Mouse (Mus musculus) neural tube, embryonic 13.5 days (tissue): ENCODE data around the gene Slfnl1. TPM values are rescaled to one million over a fixed set of nuclear protein-coding genes. Genes with fewer than 3 reads are reported as not detected.

Experiments
- ATAC-seq: fragments of 200-750 bp; cut with Nextera tagmentation; 2 replicates; pipeline ENCODE4 v1.8.0; 2017; ENCODE audit warnings: low read depth, mild to moderate bottlenecking, moderate TSS enrichment, moderate library complexity
- H3K27ac ChIP-seq: fragments of 300-500 bp; sonication (generic); replicated peaks from 2 replicates; pipeline ENCODE4 v1.5.1; 2015; ENCODE audit warnings: moderate library complexity, mild to moderate bottlenecking, inconsistent platforms
- H3K27me3 ChIP-seq: fragments of 300-500 bp; sonication (generic); 2 replicates; pipeline ENCODE4 v1.6.1; 2015; ENCODE audit warnings: mild to moderate bottlenecking, inconsistent platforms
- H3K36me3 ChIP-seq: fragments of 300-500 bp; sonication (generic); 2 replicates; pipeline ENCODE4 v1.6.1; 2015; ENCODE audit warnings: mild to moderate bottlenecking, inconsistent platforms
- H3K4me1 ChIP-seq: fragments of 300-500 bp; sonication (generic); replicated peaks from 2 replicates; pipeline ENCODE4 v1.6.1; 2015; ENCODE audit warnings: inconsistent platforms
- H3K4me2 ChIP-seq: fragments of 300-500 bp; sonication (generic); 2 replicates; pipeline ENCODE4 v1.6.1; 2015; ENCODE audit warnings: inconsistent platforms, mild to moderate bottlenecking, moderate library complexity
- H3K4me3 ChIP-seq: fragments of 300-500 bp; sonication (generic); 2 replicates; pipeline ENCODE4 v1.5.1; 2015; ENCODE audit warnings: mild to moderate bottlenecking, inconsistent platforms
- H3K9ac ChIP-seq: fragments of 300-500 bp; sonication (generic); 2 replicates; pipeline ENCODE4 v1.6.1; 2015; ENCODE audit warnings: moderate library complexity, mild to moderate bottlenecking, inconsistent platforms
- H3K9me3 ChIP-seq: fragments of 300-500 bp; sonication (generic); 2 replicates; pipeline ENCODE4 v1.6.1; 2016; ENCODE audit warnings: inconsistent platforms
- WGBS: fragments of 180-500 bp; shearing (Covaris S2); methylation state at CpG from one replicate; pipeline ENCODE4 v1.1.7; 2015; 5-methylcytosine and 5-hydroxymethylcytosine counted together
- polyA plus RNA-seq: library from polyadenylated mRNA; unstranded; fragments of >200 nt; fragmentation: Nextera tagmentation; extraction: Ambion mirVana; gene quantifications from 2 replicates; pipeline ENCODE4 v1.2.1, GENCODE M21; 2015

The Slfnl1 gene
- not detected in 2 replicates for polyA plus RNA-seq

DNA sequence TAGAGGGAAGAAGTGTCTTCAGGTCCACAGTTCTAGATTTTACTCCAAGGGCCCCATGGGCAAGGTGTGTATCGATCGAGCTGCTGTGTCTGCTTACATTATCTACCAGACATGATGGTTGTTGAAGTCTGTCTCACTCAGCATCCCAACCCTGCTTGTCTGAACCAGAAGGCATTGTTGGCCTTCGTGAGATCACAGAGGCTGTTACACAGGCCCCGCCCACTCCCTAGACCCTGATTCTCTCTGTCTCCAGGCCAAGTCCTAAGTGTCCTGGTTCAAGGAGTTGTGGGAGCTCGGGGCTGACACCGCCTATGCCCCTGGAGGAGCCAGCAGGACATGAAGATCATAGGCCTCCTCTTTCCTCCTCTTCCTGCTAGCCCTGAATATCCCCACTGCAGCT lies at the start of gene Slfnl1:
Slfnl1 (plus strand) TSS at position 246 of the 400 bp plus-strand sequence.
- Histone ChIP-seq H3K4me3 (no peak within 1 kb of the TSS), H3K27me3 (no peaks in the 10 kb centered on the region), H3K9me3 (no peaks in the 10 kb centered on the region), H3K27ac (no peak within 1 kb of the TSS), H3K4me1 (no peaks in the 10 kb centered on the region), H3K9ac (no peak within 1 kb of the TSS), H3K36me3 (peaks cover 76% of the 10 kb centered on the region), H3K4me2 (no peak within 1 kb of the TSS)
- ATAC-seq = no peak
- WGBS = 89% methylated on average over 6 of the region's 6 CpGs

- Histone ChIP-seq H3K4me2 (no peak overlapping the region), H3K27ac (no peak overlapping the region), H3K27me3 (no peaks in the 10 kb centered on the region), H3K4me1 (no peaks in the 10 kb centered on the region), H3K4me3 (no peak overlapping the region), H3K36me3 (peaks cover 48% of the 10 kb centered on the region), H3K9ac (no peak overlapping the region), H3K9me3 (no peaks in the 10 kb centered on the region)
- WGBS = 23% methylated on average over 1 of the region's 1 CpGs
- ATAC-seq = no peak
Observed at GRCm38 (mm10) chr4:120487707-120488106, 44.3 kb upstream of the Slfnl1 start.

DNA sequence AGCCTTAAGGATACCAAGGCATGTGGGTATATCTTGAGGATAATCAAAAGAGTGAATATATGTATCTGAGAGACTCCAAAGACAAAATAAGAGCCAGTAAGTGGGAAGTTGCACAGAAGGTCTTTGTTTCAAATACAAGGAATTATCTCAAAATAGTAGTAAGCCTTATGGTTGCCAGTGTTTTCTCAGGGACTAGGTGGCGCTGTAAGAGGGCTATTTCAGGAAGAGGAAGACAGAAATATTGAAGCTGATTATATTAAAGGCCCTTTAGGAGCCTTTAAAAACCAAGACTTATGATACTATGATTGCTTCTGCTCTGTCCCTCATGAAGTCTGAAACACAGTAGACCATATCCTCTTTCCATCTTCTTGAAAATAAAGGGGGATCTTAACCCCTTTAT lies 25.1 kb upstream of the Slfnl1 start:
- ATAC-seq = no peak
- Histone ChIP-seq H3K4me1 (no peaks in the 10 kb centered on the region), H3K9me3 (peaks cover 4% of the 10 kb centered on the region), H3K27me3 (no peaks in the 10 kb centered on the region), H3K4me2 (no peak overlapping the region), H3K9ac (no peak overlapping the region), H3K36me3 (peaks cover 59% of the 10 kb centered on the region), H3K27ac (no peak overlapping the region), H3K4me3 (no peak overlapping the region)
- WGBS = 95% methylated on average over 1 of the region's 1 CpGs

- Histone ChIP-seq H3K36me3 (peaks cover 59% of the 10 kb centered on the region), H3K4me3 (no peak overlapping the region)
Observed at GRCm38 (mm10) chr4:120511203-120511602, 20.8 kb upstream of the Slfnl1 start.

DNA sequence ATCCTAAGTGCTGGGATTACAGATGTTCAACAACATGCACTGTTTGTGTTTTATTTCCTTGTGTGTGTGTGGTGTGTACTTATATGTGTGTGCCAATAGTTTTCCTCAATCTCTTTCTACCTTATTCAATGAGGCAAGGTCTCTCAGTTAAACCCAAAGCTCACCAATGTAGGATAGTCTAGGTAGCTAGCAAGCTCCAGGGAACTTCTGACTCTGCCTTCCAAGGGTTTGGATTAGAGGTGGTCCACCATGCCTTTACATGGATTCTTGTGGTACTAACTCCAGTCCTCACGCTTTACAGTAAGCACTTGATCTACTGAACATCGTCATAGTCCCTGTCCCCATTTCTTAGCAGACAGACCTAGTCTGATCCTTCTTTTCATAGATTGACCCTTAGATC lies 17.7 kb upstream of the Slfnl1 start:
- Histone ChIP-seq H3K4me3 (no peak overlapping the region), H3K4me1 (no peaks in the 10 kb centered on the region), H3K36me3 (peaks cover 57% of the 10 kb centered on the region), H3K27me3 (no peaks in the 10 kb centered on the region), H3K9me3 (peaks cover 2% of the 10 kb centered on the region), H3K4me2 (no peak overlapping the region), H3K27ac (no peak overlapping the region), H3K9ac (no peak overlapping the region)
- WGBS = 98% methylated on average over 2 of the region's 2 CpGs
- ATAC-seq = no peak

More at GRCm38 (mm10) chr4:120511203-120511602, 20.8 kb upstream of the Slfnl1 start:
- no peak overlapping the region for H3K9ac ChIP-seq
- no peak for ATAC-seq
- no peaks in the 10 kb centered on the region for H3K4me1 ChIP-seq
- no peak overlapping the region for H3K27ac ChIP-seq
- no peaks in the 10 kb centered on the region for H3K27me3 ChIP-seq
- no peak overlapping the region for H3K4me2 ChIP-seq
- H3K9me3 ChIP-seq = peaks cover 4% of the 10 kb centered on the region
- WGBS = 93% methylated on average over 4 of the region's 4 CpGs

DNA sequence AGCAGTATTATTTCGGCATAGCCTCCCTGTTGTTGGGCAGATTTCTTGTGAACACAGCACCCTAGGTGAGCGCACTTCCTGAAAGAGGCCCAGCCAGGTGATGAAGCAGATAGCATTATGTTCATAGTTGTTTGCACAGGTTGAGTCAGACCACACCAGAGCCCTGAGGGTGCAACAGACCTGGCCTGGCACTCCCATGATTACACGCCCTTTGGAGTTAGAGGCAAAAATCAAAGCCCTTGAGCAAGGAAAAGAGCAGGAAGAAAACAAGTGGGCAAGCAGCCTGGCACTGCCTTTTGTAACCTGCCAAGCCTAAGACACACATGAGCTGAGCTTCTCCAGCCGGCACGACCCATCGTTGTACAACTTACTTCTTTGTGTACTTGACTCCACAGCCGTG lies 15.5 kb upstream of the Slfnl1 start:
- H3K27ac ChIP-seq = no peak overlapping the region
- 98% methylated on average over 7 of the region's 7 CpGs for WGBS
- no peak overlapping the region for H3K9ac ChIP-seq
- peaks cover 61% of the 10 kb centered on the region for H3K36me3 ChIP-seq
- H3K4me3 ChIP-seq = no peak overlapping the region
- no peaks in the 10 kb centered on the region for H3K9me3 ChIP-seq
- no peak overlapping the region for H3K4me2 ChIP-seq
- ATAC-seq = no peak
- no peaks in the 10 kb centered on the region for H3K27me3 ChIP-seq
- H3K4me1 ChIP-seq = no peaks in the 10 kb centered on the region

GRCm38 (mm10) chr4:120516907-120517306 lies 15.1 kb upstream of the Slfnl1 start:
- WGBS = 93% methylated on average over 7 of the region's 7 CpGs
- Histone ChIP-seq H3K36me3 (peaks cover 65% of the 10 kb centered on the region), H3K9me3 (no peaks in the 10 kb centered on the region)

GRCm38 (mm10) chr4:120517335-120517734 lies 14.7 kb upstream of the Slfnl1 start:
- ATAC-seq = no peak
- WGBS = 88% methylated on average over 4 of the region's 4 CpGs
- Histone ChIP-seq H3K4me2 (no peak overlapping the region), H3K9me3 (no peaks in the 10 kb centered on the region), H3K27ac (no peak overlapping the region), H3K27me3 (no peaks in the 10 kb centered on the region), H3K4me3 (no peak overlapping the region), H3K9ac (no peak overlapping the region), H3K4me1 (no peaks in the 10 kb centered on the region), H3K36me3 (peaks cover 69% of the 10 kb centered on the region)

More at GRCm38 (mm10) chr4:120516907-120517306, 15.1 kb upstream of the Slfnl1 start:
- Histone ChIP-seq H3K4me3 (no peak overlapping the region), H3K27me3 (no peaks in the 10 kb centered on the region), H3K9ac (no peak overlapping the region), H3K4me2 (no peak overlapping the region), H3K27ac (no peak overlapping the region), H3K4me1 (no peaks in the 10 kb centered on the region)
- no peak for ATAC-seq

DNA sequence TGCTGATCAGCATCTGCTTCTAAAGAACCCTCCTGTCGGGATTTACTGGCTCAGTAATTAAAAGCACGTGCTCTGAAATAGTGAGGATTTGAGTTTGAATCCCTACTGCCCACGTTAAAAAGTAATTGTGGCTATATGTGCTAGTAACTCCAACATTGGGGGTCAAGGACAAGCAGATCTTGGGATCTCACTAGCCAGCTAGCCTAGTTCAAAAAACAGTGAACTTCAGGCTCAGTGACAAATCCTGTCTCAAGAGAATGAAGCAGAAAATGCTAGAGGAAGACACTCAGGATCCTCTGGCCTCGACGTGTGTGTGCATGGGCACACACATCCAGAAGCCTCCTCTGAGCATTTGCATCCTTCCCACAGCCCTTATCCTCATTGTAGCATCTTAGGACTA lies 10.3 kb upstream of the Slfnl1 start:
- no peaks in the 10 kb centered on the region for H3K4me1 ChIP-seq
- no peak for ATAC-seq
- H3K4me3 ChIP-seq = no peak overlapping the region
- H3K9me3 ChIP-seq = no peaks in the 10 kb centered on the region
- no peak overlapping the region for H3K4me2 ChIP-seq
- H3K27me3 ChIP-seq = no peaks in the 10 kb centered on the region
- no peak overlapping the region for H3K9ac ChIP-seq
- peaks cover 92% of the 10 kb centered on the region for H3K36me3 ChIP-seq
- no peak overlapping the region for H3K27ac ChIP-seq
- 82% methylated on average over 5 of the region's 5 CpGs for WGBS

DNA sequence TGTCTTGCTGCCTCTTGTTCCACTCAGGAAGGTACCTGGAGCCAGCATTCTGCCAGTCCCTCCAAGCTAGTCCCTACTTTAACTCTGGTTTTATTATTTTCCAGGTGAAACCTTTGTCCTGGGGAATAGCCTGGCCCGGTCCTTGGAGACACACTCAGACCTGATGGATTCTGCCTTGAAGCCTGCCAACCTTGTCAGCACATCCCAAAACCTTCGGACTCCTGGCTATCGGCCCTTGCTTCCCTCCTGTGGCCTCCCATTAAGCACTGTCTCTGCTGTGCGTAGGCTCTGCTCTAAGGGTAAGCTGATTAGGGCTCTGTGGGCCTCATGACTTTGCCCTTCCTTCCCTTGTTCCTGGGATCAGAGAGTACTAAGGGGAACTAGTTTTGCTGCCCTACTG lies 9.7 kb upstream of the Slfnl1 start:
- Histone ChIP-seq H3K36me3 (peaks cover 88% of the 10 kb centered on the region), H3K4me1 (no peaks in the 10 kb centered on the region), H3K9ac (no peak overlapping the region), H3K4me3 (no peak overlapping the region), H3K27ac (no peak overlapping the region), H3K4me2 (no peak overlapping the region), H3K27me3 (no peaks in the 10 kb centered on the region), H3K9me3 (no peaks in the 10 kb centered on the region)
- no peak for ATAC-seq
- 90% methylated on average over 4 of the region's 4 CpGs for WGBS

- Histone ChIP-seq H3K9me3 (no peaks in the 10 kb centered on the region), H3K4me1 (no peaks in the 10 kb centered on the region), H3K9ac (no peak overlapping the region), H3K27me3 (no peaks in the 10 kb centered on the region), H3K27ac (no peak overlapping the region), H3K4me3 (no peak overlapping the region), H3K36me3 (peaks cover 88% of the 10 kb centered on the region), H3K4me2 (no peak overlapping the region)
- ATAC-seq = no peak
- WGBS = 93% methylated on average over 3 of the region's 3 CpGs
Observed at GRCm38 (mm10) chr4:120523092-120523491, 8.9 kb upstream of the Slfnl1 start.

DNA sequence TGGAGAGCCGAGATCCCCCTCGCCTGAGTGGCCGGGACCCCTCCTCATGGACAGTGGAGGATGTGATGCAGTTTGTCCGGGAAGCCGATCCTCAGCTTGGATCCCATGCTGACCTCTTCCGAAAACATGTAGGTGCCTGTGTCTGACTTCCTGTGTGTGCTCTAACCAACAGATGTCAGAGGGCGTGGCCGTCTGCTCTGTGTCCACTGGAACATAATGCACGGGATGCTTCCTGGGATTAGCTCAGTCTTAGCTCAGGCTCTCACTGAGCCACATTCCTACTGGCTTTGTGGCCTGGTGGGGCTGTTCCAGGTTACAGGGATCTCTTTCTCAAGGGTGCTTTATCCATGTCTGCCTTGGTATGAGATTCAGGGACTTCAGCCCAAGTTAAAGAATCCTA lies 3.9 kb upstream of the Slfnl1 start:
- H3K27ac ChIP-seq = no peak overlapping the region
- 88% methylated on average over 9 of the region's 9 CpGs for WGBS
- no peaks in the 10 kb centered on the region for H3K4me1 ChIP-seq
- H3K36me3 ChIP-seq = peaks cover 89% of the 10 kb centered on the region
- no peak overlapping the region for H3K4me2 ChIP-seq
- H3K27me3 ChIP-seq = no peaks in the 10 kb centered on the region
- ATAC-seq = no peak
- no peak overlapping the region for H3K9ac ChIP-seq
- no peak overlapping the region for H3K4me3 ChIP-seq
- H3K9me3 ChIP-seq = no peaks in the 10 kb centered on the region

- Histone ChIP-seq H3K9ac (no peak overlapping the region), H3K4me1 (no peaks in the 10 kb centered on the region), H3K4me3 (no peak overlapping the region), H3K4me2 (no peak overlapping the region), H3K9me3 (no peaks in the 10 kb centered on the region), H3K27me3 (no peaks in the 10 kb centered on the region), H3K27ac (no peak overlapping the region), H3K36me3 (peaks cover 78% of the 10 kb centered on the region)
- no peak for ATAC-seq
- whole genome bisulfite sequencing = 91% methylated on average over 10 of the region's 10 CpGs
Observed at GRCm38 (mm10) chr4:120538664-120539063, 6.6 kb downstream of the Slfnl1 start.
